Mouse (Mus musculus) CD4-positive helper T cell, adult 2 months (primary cell): ENCODE data around the gene Ptma.
"Not testable (repeated sequence)": the region's sequence is repeated elsewhere in the genome, so short reads cannot be mapped to it uniquely, and the experiment has no call there.

Experiments used
- DNase-seq: peaks from one replicate; pipeline ENCODE4 v3.0.0-alpha.2; 2012; ENCODE audit warnings: low read depth, missing footprints, low spot score

Gene Ptma

DNA sequence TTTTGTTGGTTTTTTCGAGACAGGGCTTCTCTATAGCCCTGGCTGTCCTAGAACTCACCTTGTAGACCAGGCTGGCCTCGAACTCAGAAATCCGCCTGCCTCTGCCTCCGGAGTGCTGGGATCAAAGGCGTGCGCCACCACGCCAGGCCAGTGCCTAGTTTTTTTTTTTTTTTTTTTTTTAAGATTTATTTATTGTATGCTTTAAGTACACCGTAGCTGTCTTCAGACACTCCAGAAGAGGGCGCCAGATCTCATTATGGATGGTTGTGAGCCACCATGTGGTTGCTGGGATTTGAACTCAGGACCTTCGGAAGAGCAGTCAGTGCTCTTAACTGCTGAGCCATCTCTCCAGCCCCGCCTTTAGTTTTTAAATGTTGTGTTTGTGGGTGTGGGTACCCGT is 13.1 kb downstream of the Ptma start:
- not testable (repeated sequence) for DNase-seq

DNA sequence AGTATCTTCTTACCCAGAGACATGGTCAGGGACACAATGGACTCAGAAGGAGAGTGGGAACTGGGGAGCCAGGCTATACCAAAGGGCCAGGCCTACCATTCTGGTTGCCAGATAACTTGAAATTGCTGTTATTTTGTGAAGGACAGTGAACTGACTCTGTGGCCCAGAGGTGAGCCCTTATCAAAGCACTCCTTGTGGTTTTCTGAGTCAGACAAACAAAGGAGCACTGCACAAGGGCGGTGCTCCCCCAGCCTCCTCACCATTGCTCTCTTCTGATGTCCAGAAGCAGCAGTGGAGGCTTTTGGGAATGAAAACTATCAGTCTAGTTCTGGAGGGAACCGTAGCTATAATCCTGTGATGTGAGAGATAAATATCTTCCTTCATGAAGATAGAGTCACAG is 16.1 kb downstream of the Ptma start:
- DNase-seq: no peak

DNA sequence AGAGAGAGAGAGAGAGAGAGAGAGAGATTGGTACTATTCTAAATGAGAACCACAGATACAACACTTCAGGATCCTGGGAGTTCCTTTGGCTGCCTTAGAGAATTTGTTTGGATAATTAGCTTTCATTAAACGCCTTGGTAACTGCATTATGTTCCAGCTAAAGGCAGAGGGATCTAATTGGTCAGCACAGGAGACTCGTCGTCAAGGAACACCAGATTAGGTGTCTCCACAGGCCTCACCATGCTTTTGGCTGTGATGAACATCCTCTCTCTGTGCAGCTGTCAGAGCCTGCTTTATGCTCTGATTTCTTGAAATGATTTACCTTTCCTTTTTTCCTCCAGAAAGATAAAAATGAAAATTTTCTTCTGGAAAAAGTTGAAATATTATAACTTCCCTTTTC is 20.3 kb downstream of the Ptma start:
- no peak for DNase-seq

DNA sequence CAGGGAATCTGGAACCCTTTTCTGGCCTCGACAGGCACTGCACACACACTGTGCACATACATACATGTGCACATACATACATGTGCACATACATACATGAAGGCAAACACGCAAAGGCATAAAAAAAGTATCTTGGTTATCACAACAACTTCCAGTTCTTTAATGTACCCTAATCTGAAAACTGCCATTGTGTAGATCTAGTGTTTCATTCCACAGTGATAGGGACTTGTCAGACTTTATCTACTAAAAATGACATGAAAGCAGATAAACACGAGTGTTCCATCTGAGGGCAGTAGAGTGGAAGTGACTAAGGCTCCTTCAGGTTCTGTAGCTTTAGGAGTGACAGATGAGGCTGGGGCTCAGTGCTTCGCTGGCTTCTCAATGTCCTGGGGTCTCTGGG is 24.8 kb downstream of the Ptma start:
- no peak for DNase-seq

DNA sequence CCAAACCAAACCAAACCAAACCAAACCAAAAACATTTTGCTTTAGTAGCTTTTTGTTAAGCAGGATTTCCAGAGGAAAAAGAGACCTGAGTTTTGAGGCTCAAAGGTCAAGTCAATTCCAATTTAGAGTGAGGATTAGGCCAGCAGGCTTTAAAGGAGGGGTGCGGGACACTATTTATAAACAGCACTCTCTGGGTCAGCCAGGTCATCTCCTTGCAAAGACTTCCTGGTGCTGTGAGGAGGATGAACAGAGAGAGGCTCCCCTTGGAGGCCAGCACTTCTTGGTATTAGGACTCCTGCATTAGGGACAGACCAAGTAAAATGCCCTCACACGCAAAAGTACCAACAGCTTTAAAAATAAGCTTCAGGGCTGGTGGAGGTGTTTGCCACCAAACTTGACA is 25.4 kb downstream of the Ptma start:
- DNase-seq: no peak

DNA sequence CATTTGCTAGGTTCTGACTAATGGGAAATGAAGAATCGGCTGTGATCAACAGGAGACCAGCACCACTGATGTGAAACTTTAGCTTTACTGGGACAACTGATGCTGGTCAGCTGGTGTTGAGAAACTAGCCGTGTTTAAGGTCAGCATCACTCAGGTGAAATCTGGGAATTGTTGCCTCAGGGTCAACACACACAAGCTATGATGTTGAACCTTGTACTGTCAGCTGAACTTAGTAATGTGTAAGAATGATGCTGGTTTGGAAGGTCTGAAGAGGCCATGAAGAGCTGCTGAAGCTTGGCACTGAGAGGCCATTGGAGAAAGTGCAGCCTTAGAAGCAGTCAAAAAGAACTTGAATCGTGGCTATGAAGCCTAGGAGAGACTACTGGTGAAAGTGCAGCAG is 29.1 kb downstream of the Ptma start:
- no peak for DNase-seq

DNA sequence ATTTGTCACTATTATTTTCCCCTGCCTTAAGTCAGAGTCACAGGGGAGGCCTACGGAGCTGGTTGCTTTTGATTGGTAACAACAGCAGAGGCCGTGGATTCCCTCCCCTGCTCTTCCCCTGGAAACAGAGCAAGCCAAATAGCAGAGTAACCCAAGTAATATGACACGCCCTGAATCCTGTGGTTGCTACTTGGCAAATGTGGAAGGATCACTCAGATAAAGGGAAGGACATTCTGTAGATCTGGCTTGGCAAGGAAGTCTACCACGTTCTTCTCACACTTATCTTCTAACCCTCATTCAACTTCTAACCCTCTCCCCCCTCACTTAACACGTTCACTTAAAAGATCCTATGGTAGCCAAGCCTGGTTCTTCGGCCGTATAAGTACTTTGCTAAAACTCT is 31.3 kb downstream of the Ptma start:
- DNase-seq: no peak

DNA sequence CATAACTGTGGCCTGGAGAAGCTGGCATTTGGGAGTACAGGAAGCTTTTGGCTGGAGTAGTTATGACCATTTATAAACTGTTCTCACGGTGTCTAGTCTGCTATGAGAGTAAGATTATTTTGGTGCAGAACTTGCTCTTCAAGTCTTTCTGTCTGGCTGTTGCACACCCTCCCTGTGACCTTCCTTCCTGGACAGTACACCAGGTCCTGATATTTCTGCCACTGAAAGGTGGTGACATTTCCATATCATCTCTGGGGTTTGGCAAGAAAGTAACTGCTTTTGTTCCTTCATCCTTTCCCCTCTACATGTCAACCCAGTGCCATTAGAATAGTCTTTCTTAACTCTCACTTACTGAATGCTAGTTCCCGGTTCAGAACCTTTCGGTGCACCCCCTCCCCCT is 32.7 kb downstream of the Ptma start:
- no peak for DNase-seq

DNA sequence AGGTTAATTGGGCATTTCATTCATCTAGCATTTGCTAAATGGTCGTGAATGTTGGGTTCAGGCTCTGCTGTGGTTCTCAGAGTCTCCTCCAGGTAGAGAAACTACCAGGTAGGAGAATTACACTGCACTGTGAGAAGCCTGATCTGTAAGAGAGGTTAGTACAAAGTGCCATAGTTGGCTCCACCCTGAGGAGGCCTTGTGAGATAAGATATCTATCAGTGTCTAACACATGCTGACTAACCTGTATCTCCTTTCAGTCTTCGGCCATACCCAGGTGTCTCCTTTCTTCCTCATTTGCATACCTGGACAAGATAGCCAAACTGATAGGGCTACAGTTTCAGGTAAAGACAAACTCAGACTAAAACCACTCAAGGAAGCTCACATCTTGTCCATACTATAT is 36.1 kb downstream of the Ptma start:
- DNase-seq: no peak

DNA sequence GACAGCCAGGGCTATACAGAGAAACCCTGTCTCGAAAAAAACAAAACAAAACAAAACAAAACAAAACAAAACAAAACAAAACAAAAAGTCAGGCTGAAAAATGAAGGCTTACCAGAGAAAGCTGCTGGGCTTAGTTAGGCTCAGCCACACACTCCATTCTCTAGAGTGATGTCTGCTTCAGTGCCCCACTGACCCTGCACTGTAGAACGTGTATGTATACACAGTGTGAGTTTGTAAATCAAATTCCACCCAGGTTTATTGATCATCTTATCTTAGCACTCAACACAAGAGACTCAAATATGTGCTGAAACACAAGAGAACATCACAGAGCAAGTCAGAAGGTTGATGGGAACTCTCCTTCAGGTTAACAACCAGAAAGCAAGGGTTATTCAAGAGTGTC is 41.9 kb downstream of the Ptma start:
- no peak for DNase-seq

DNA sequence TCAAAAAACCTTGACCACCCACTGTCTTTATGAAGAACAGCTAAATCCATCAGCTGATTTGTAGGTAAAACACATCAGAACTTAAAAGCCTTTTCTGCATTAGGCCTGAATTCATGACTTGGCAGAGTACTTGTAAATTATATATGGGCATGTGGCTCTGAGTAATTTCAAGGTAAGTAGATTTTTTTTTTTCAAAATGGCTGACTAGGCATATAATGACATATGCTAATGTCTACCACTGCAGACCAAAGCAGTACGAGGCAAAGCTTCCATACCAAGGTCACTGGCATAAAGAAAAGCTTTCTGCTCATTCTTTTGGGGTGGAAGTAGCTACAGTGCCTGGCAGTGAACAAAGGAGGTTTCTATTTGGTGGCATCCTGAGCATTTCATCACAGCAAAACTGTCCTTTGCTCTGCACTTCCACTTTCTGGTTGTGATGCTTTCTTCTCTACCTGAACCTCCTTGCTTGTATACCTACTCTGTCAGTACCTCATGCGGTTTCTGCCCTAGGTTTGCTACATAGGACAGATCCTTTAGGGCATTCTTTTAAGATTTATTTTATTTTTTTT is 42.9 kb downstream of the Ptma start:
- DNase-seq: no peak

DNA sequence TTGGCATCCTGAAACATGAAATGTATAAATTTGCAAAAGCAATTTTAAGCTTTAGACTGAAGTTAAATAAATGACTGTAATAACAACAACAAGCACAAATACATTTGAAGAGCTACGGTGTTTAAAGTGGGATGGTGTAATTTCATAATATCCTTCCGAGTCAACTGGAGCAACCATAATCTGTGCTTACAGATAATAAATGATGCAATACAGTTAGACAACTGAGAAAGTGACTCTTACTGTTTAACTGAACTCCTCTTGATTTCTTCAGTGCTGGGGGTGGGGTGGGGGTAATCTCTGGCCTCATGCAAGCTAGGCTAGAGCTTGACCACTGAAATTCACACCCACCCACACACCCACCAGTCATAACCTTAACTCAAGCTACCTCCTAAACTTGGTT is 44.9 kb downstream of the Ptma start:
- DNase-seq: no peak

DNA sequence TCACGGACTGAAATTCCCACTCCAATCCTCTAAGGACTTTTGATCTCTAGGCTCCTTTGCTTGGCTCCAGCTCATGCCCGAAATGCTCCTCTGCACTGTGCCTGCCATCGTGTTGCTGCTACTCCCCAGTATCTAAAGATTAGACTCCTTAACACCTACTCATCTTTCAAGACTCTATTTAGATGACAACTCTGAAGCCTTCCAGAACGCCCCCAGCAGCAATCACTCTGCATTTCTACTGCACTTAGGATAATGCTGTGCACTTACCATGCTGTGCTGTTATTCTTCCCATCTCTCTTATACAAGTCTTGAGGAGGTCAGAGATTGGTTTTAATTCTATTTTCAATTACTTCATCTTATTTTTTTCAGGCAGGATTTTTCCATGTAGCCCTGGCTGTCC is 45.4 kb downstream of the Ptma start:
- DNase-seq: no peak
